ENCODE assay signal across 8 mouse cellular contexts in genomic region chr9:44361190-44361917, GRCm38 (mm10). TPM values are rescaled to one million over a fixed set of nuclear protein-coding genes. Genes with fewer than 3 reads are reported as not detected.
DNase-seq lines count a peak whose midpoint lies in the region; ATAC-seq and TF ChIP-seq lines count a peak whose summit lies in the region.

TSS of gene Vps11 (minus strand) at chr9:44361670.

- peaks cover 1% of the 10 kb centered on the region; the same call in 1 of the 2 replicates for H3K4me1 ChIP-seq in bone marrow, adult 2 months (ENCODE audit: control insufficient read depth, insufficient read depth, low read length)
- peaks cover 8% of the 10 kb centered on the region for H3K4me1 ChIP-seq in embryonic facial prominence, embryonic 15.5 days
- peaks cover 6% of the 10 kb centered on the region; the same call in 1 of the 2 replicates for H3K4me1 ChIP-seq in limb, embryonic 14.5 days (ENCODE audit: control insufficient read depth, insufficient read depth, low read length)
- H3K4me1 ChIP-seq in midbrain, postnatal 0 days (ENCODE audit: insufficient read depth, low read length), result 0 out of 2 replicates have a peak, but pooled peaks cover 3% of the 10 kb centered on the region

- peak within 1 kb of the TSS; percentile 89 for H3K27ac ChIP-seq in bone marrow, adult 2 months (ENCODE audit: control insufficient read depth, insufficient read depth, low read depth, low read length, poor library complexity)
- H3K27ac ChIP-seq in embryonic facial prominence, embryonic 15.5 days (replicated peaks), result peak within 1 kb of the TSS; percentile 82
- 0 out of 2 replicates have a peak within 1 kb of the TSS, but pooled peaks have one; percentile 30 for H3K27ac ChIP-seq in limb, embryonic 14.5 days (replicated peaks; ENCODE audit: low read depth, low read length)
- H3K27ac ChIP-seq in midbrain, postnatal 0 days (ENCODE audit: low read depth, low read length), result peak within 1 kb of the TSS; percentile 78

- H3K27me3 ChIP-seq in embryonic facial prominence, embryonic 15.5 days, result no peaks in the 10 kb centered on the region
- H3K27me3 ChIP-seq in limb, embryonic 14.5 days (ENCODE audit: control insufficient read depth, insufficient read depth, low read length), result no peaks in the 10 kb centered on the region
- H3K27me3 ChIP-seq in midbrain, postnatal 0 days (ENCODE audit: insufficient read depth, low read length), result no peaks in the 10 kb centered on the region

- peak within 1 kb of the TSS; percentile 76 for H3K4me2 ChIP-seq in embryonic facial prominence, embryonic 15.5 days (replicated peaks)
- peak within 1 kb of the TSS; percentile 72 for H3K4me2 ChIP-seq in limb, embryonic 14.5 days (replicated peaks; ENCODE audit: low read depth, low read length, severe bottlenecking)
- peak within 1 kb of the TSS; percentile 66 for H3K4me2 ChIP-seq in midbrain, postnatal 0 days (ENCODE audit: low read depth, low read length, poor library complexity, severe bottlenecking)

- peak; percentile 98 for DNase-seq in 416B (ENCODE audit: low read depth)
- DNase-seq in heart, adult 8-10 months (ENCODE audit: low spot score), result peak; percentile 95
- peak; percentile 96 for DNase-seq in kidney, adult 9 months
- peak; percentile 96 for DNase-seq in limb, embryonic 14.5 days (ENCODE audit: low spot score)
- peak; percentile 97 for DNase-seq in midbrain, postnatal 0 days (ENCODE audit: low spot score)
- peak; percentile 93 to 94 for DNase-seq in spleen, postnatal 14 days (ENCODE audit: low spot score in 2 of 2)

- WGBS in bone marrow, adult 2 months, result under 1% methylated on average over 44 of the region's 44 CpGs
- WGBS in embryonic facial prominence, embryonic 15.5 days, result under 1% methylated on average over 44 of the region's 44 CpGs
- under 1% methylated on average over 44 of the region's 44 CpGs for WGBS in limb, embryonic 14.5 days
- under 1% methylated on average over 44 of the region's 44 CpGs for WGBS in midbrain, postnatal 0 days

- ATAC-seq in embryonic facial prominence, embryonic 15.5 days (ENCODE audit: insufficient number of reproducible peaks, low FRiP score, low TSS enrichment, low read depth), result peak; percentile 88
- ATAC-seq in limb, embryonic 14.5 days (ENCODE audit: low FRiP score, low read depth), result peak; percentile 95
- ATAC-seq in midbrain, postnatal 0 days (ENCODE audit: low FRiP score), result peak; percentile 89

- H3K36me3 ChIP-seq in embryonic facial prominence, embryonic 15.5 days, result peaks cover 30% of the 10 kb centered on the region
- peaks cover 31% of the 10 kb centered on the region for H3K36me3 ChIP-seq in limb, embryonic 14.5 days (ENCODE audit: control insufficient read depth, insufficient read depth, low read length)
- H3K36me3 ChIP-seq in midbrain, postnatal 0 days (ENCODE audit: insufficient read depth, low read length), result peaks cover 14% of the 10 kb centered on the region

- H3K4me3 ChIP-seq in bone marrow, adult 2 months (replicated peaks; ENCODE audit: control insufficient read depth, low read depth, low read length), result peak within 1 kb of the TSS; percentile 92
- peak within 1 kb of the TSS; percentile 73 for H3K4me3 ChIP-seq in embryonic facial prominence, embryonic 15.5 days (replicated peaks)
- peak within 1 kb of the TSS; percentile 87 for H3K4me3 ChIP-seq in limb, embryonic 14.5 days (replicated peaks; ENCODE audit: low read length)
- H3K4me3 ChIP-seq in midbrain, postnatal 0 days (ENCODE audit: low read depth, low read length), result peak within 1 kb of the TSS; percentile 65

- no peak for TF ChIP-seq CTCF in bone marrow, adult 2 months (IDR thresholded peaks at IDR 0.05; ENCODE audit: control insufficient read depth, insufficient read depth, low read length)
- peak; percentile 33; the same call in 1 of the 2 replicates for TF ChIP-seq CTCF in midbrain, postnatal 0 days (IDR thresholded peaks at IDR 0.05)

- no peaks in the 10 kb centered on the region for H3K9me3 ChIP-seq in embryonic facial prominence, embryonic 15.5 days (replicated peaks)
- H3K9me3 ChIP-seq in limb, embryonic 14.5 days (ENCODE audit: control insufficient read depth, low read length), result no peaks in the 10 kb centered on the region
- H3K9me3 ChIP-seq in midbrain, postnatal 0 days (ENCODE audit: low read length), result no peaks in the 10 kb centered on the region

- H3K9ac ChIP-seq in embryonic facial prominence, embryonic 15.5 days, result peak within 1 kb of the TSS; percentile 79
- H3K9ac ChIP-seq in limb, embryonic 14.5 days (ENCODE audit: low read depth, low read length, severe bottlenecking), result peak within 1 kb of the TSS; percentile 75
- H3K9ac ChIP-seq in midbrain, postnatal 0 days (replicated peaks; ENCODE audit: low read length, poor library complexity, severe bottlenecking), result peak within 1 kb of the TSS; percentile 87

- peak; percentile 67; the same call in 1 of the 2 replicates for TF ChIP-seq POLR2A in bone marrow, adult 2 months (IDR thresholded peaks at IDR 0.05; ENCODE audit: borderline replicate concordance, control insufficient read depth, low read depth, low read length)
- peak; percentile 49; the same call in 1 of the 2 replicates for TF ChIP-seq POLR2A in limb, embryonic 14.5 days (IDR thresholded peaks at IDR 0.05; ENCODE audit: borderline replicate concordance, extremely low read depth, insufficient read depth, insufficient read length)

RNA-seq across cellular contexts. Expression of gene Vps11, which starts in this region (rescaled TPM):
- 17.2 and 29.6 TPM in 2 replicates for polyA plus RNA-seq in bone marrow, adult 2 months (2011; ENCODE audit: insufficient read depth, insufficient read length, low replicate concordance, missing spikeins)
- 25.0 and 30.3 TPM in 2 replicates for polyA plus RNA-seq in embryonic facial prominence, embryonic 15.5 days (2015; fragmentation: Nextera tagmentation; extraction: Ambion mirVana)
- total RNA-seq in heart, adult 8-10 months (2022), result 10 to 100 TPM; 15.3 to 20.2 (median 16.5) TPM
- polyA plus RNA-seq in limb, embryonic 14.5 days (2012; rRNA removed), result 28.5 and 32.9 TPM in 2 replicates
- polyA plus RNA-seq in limb, embryonic 14.5 days (2014; fragmentation: Nextera tagmentation; extraction: Ambion mirVana), result 27.8 and 29.9 TPM in 2 replicates
- total RNA-seq in midbrain, postnatal 0 days (2014; rRNA removed), result 41.5 and 42.6 TPM in 2 replicates
- 41.5 and 43.3 TPM in 2 replicates for polyA plus RNA-seq in midbrain, postnatal 0 days (2015; fragmentation: Nextera tagmentation; extraction: Ambion mirVana)

Comparison
In these comparisons a context has a peak if more than half of its experiments do, and no peak if none do; other contexts are left out.
1. Peak in every context shown above with its lines: DNase-seq, ATAC-seq, H3K4me3 ChIP-seq and H3K27ac ChIP-seq.
2. H3K27ac ChIP-seq: peak in every context shown above with its lines; median percentile 89 in bone marrow, adult 2 months; 82 in embryonic facial prominence, embryonic 15.5 days; 78 in midbrain, postnatal 0 days; 30 in limb, embryonic 14.5 days.